Mouse (Mus musculus): ENCODE results near the gene Ywhab.
A peak's percentile ranks its signal among the peaks of the same experiment; 100 is the strongest.

The Ywhab gene

GRCm38 (mm10) chr2:163994654-163994976, at the start of gene Ywhab:
Gene Ywhab, plus strand, starts transcription at chr2:163994960.
- no peak for DNase-seq (ENCODE audit: low spot score)

GRCm38 (mm10) chr2:163946221-163946620, 48.5 kb upstream of the Ywhab start:
- DNase-seq (ENCODE audit: low spot score), result peak; percentile 50

DNA sequence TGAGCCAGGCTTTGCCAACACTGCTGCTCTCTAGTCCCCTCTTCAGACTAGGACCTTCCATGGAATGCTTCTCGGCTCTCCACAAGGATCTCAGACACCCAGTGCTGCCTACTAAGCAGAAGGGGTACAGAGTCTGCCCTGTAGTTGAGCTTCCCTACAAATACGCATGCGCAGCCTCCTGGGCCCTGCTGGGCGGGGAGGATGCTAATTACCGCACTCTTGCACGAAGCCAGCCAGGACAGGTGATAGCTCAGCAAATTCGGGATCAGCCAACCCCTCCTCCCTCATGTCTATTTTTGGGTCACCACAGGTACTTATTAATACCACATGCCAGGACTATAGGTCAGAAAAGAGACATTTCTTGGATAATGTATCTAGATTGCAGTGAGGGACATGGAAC, 46.8 kb upstream of the Ywhab start:
- no peak for DNase-seq (ENCODE audit: low spot score)

DNA sequence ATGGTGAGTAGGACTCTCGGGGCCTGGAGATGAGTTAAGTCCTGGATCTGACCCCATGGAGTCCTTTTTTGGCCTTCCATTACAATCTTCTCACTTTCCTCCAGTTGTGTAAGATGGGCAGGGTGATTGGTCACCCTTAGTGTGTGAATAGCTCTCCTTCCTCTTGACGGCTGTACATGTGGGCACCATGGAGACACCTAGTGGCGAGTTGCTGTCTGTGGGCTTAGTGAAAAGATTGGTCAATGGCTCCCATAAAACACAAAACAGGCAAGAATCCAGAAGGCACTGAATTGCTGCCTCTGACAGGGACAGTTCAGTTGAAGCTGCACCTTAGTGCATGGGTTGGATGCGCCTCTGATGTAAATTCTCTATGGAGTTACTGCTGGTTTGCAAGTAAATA, 43.0 kb upstream of the Ywhab start:
- DNase-seq (ENCODE audit: low spot score), result peak; percentile 63

- DNase-seq (ENCODE audit: low spot score), result no peak
Observed at GRCm38 (mm10) chr2:163953622-163954310, 41.0 kb upstream of the Ywhab start.

- peak; percentile 22 for DNase-seq (ENCODE audit: low spot score)
Observed at GRCm38 (mm10) chr2:163964606-163965560, 29.9 kb upstream of the Ywhab start.

DNA sequence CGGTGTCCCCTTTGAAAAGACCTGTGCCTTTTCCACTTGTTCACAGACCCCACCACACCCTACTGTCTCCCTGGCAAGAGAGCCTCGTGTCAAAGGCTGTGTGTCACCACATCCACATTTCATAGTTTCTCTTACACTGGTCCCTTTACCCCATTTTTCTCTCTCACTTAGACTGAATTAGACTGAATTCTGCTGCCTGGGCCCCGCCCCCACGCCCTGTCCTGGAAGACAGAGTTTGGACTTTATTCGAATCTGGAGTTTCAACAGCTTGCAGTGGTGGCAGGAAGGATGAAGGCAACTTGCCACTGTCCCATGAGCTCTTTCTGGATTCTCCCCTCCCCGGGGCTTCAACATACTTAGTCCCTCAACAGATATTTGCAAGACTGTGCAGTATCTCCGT, 29.1 kb upstream of the Ywhab start:
- DNase-seq (ENCODE audit: low spot score), result no peak

GRCm38 (mm10) chr2:163968581-163968980, 26.2 kb upstream of the Ywhab start:
- peak; percentile 56 for DNase-seq (ENCODE audit: low spot score)

DNA sequence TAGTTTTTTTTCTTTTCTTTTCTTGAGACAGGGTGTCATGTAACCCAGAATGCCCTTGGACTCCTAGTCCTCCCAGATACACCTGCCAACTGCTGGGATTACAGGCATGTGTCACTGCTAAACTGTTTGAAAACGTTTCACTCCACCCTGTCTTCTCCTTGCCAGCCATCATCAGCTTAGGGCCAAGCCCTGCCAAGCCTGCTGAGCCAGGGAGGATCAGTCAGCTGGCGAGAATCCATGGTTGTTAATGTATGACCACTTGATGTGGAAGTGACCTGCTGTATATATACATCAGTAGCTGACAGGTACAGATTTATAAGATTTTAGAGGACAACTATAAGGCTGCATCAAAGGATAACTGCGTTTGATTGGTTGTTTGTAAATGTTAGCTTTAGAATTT, 24.4 kb upstream of the Ywhab start:
- no peak for DNase-seq (ENCODE audit: low spot score)

DNA sequence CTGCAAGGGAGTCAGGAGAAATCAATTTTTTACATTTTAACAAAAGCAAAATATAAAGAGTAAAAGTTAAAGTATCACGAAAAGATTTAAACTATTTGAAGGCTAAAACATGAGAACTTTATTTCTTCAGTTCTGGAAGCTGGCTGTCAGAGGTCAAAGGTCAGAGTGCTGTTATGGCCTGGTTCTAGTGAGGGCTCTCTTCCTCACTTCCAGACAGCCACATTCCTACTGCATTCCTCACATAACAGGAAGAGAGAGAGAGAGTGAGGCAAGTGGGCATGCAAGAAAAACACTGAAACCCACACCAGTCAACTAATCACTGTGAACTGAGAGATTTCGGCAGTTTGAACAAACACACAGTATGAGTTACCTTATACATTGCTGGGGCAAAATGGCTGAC, 20.7 kb upstream of the Ywhab start:
- no peak for DNase-seq (ENCODE audit: low spot score)

- DNase-seq (ENCODE audit: low spot score), result no peak
Observed at GRCm38 (mm10) chr2:163976448-163976847, 18.3 kb upstream of the Ywhab start.

DNA sequence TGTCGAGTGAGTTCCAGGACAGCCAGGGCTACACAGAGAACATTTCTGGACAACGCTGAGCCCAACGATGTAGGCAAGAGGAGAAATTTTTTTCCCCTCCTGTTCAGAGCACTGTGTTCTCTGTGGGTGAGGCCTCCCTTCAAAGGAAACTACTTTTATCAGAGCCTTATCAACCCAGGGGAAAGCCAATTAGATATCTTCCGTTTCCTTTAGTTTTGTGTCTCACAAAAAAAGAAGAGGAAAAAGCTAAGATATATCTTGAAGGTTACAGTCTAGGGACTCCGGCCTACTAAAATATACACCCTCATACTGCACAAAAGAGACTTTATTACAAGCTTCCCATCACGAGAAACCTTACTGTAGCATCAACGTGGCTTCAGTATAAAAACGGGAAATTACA, 7.5 kb upstream of the Ywhab start:
- no peak for DNase-seq (ENCODE audit: low spot score)

- DNase-seq (ENCODE audit: low spot score), result no peak
Observed at GRCm38 (mm10) chr2:163992871-163993270, 1.9 kb upstream of the Ywhab start.

- peak; percentile 92 for DNase-seq (ENCODE audit: low spot score)
Observed at GRCm38 (mm10) chr2:163994977-163995862, 460 bp downstream of the Ywhab start.

DNA sequence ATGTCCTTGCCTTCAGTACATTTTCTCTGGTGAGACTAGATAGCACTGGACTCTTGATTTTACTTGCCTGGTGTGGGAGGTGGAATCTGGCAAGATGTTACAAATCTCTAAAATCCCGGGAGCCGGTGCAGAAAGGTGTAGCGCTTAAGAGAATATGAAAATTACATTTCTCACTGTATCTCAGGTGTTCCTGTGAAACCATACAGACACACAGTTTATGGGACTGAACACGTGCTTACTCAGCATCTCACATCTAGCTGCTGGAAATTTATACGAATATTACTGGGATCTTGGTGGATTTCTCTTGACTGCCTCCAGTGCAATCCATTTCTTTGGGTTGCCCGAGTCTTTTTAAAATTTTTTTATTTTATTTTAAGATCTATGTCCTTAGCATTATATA, 1.5 kb downstream of the Ywhab start:
- no peak for DNase-seq (ENCODE audit: low spot score)

DNA sequence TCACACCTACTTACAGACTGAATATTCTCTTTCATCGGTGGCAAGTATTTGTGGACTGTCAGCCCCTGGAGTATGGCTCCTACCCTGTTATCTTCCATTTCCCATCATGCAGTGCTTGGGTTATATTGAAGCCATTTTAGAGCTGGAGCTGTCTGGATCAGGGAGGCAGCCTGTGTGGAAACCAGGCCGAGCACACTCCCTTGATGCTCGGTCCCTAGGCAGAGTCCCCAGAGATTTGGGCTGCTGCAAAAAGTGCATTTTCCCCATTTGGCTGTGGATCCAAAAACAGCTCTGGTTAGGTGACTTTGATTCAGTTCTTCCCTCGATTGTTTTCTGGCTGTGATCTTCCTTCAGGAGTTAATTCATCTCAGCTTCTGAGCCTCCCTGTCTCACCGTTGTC, 2.1 kb downstream of the Ywhab start:
- no peak for DNase-seq (ENCODE audit: low spot score)

DNA sequence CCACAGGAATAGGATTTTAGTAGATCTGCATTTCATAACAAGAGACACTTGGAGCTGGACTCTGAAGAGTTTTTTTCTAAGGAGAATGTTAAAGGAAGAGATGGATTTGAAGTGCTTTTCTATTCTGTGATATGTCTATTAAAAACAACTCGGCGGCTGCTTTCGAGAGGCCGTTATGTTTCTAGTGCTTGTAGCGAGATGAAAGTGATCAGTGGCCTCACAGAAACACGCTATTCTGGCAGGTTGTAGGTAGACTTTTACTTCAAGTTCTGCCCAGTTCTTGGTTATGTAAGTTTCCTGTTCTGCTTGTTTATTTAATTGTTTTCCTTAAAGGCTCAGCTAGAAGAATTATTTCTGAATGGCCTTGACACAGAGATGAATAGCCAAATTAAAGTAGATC, 4.2 kb downstream of the Ywhab start:
- no peak for DNase-seq (ENCODE audit: low spot score)

GRCm38 (mm10) chr2:164002637-164003036, 7.9 kb downstream of the Ywhab start:
- DNase-seq (ENCODE audit: low spot score), result no peak

GRCm38 (mm10) chr2:164004503-164004902, 9.7 kb downstream of the Ywhab start:
- DNase-seq (ENCODE audit: low spot score), result no peak

DNA sequence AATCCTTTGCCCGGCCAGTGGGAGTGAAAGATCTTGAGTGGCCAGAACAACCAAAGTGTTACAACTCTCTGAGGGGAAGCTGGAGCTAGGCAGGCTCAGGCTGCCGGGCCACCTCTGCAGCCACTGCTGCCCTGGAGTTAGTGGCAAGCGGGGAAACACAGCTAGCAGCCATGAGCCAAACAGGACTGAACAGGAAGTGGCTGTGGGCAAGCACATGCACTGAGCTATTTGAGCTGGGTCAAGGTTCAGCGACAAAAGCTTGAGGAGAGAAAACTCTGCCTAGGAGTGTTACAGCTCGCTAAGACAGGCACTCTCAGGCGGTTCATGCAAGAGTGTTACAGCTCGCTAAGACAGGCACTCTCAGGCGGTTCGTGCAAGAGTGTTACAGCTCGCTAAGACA, 12.2 kb downstream of the Ywhab start:
- DNase-seq (ENCODE audit: low spot score), result no peak

DNA sequence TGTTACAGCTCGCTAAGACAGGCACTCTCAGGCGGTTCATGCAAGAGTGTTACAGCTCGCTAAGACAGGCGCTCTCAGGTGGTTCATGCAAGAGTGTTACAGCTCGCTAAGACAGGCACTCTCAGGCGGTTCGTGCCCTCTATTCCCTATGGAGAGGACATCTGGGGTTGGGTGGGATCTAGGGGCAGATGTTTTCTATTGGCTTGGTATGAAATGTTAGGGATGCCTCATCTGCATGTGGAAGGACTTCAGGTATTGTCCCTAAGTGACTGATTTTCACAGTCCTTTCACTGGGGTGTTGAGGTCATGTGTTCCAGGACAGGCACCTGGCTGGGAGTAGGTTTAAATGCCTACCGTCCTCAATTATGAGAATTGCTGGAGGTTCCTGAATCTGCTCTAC, 12.8 kb downstream of the Ywhab start:
- no peak for DNase-seq (ENCODE audit: low spot score)

GRCm38 (mm10) chr2:164007987-164008545, 13.3 kb downstream of the Ywhab start:
- no peak for DNase-seq (ENCODE audit: low spot score)

All from ovary, postnatal 36 days (tissue).